Mouse (Mus musculus) heart, adult 18-20 months (tissue): ENCODE measurements at regions not wholly inside any gene's neighbourhood (a gene's known extent, or its start where the extent isn't known, plus 50 kb on each side); places are given as distances from the start of the nearest gene placed in this dataset.

Experiments used
- DNase-seq, 2 experiments: peaks; one replicate each; pipeline ENCODE4 v3.0.0; 2021 to 2022; ENCODE audit warnings: mixed read lengths in 1 of 2

DNA sequence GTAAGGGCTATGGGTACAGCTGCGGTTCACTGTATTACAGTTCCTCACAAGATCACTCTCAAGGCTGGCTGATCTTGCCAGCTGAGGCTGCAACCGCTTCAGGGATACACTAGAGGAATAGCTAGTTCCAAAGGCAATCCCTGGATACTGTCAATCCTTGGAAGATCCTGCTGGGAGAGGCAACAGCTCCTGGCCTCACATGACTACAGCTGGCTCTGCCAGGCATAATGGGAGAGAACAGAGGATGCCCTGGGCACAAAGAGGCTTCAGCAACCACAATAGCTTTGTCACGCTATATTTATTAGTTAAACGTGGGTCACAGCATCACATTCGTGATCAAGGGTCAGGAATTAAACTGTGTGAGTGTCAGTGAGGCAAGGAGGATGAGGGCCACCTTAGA is 94.3 kb upstream of the Supt20 start:
- no peak for DNase-seq

DNA sequence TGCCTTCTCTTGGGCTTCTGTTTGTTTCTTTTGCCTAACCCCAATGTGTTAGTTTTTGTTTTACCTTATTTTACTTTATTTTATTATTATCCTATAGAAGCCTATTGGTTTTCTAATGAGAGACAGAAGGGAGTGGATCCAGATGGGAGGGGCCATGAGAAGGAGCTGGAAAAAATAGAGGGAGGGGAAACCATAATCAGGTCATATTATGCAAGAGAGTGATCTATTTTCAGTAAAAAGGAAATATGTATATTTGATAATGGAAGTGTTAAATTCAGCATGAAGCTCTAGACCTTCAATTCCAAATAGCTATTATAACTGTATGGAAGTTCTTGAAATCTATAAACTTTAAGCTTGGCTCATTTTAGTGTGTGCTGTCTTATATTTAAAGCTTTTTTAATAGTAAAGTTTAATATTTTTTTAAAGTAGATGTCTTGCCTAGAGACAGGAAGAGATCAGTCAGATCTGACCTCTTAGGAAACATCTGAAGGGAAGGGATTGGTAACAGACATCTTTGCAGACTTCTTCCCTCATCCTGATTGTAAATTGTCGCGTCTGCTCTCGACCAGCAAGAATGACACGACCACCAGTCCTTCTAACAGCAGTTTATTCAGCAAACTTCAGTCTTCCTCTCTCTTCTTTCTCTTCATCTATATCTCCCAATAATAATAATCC is 87.8 kb upstream of the Supt20 start:
- no peak for DNase-seq

- no peak for DNase-seq
Measured at GRCm38 (mm10) chr3:54611431-54611990, 81.1 kb upstream of the Supt20 start.

DNA sequence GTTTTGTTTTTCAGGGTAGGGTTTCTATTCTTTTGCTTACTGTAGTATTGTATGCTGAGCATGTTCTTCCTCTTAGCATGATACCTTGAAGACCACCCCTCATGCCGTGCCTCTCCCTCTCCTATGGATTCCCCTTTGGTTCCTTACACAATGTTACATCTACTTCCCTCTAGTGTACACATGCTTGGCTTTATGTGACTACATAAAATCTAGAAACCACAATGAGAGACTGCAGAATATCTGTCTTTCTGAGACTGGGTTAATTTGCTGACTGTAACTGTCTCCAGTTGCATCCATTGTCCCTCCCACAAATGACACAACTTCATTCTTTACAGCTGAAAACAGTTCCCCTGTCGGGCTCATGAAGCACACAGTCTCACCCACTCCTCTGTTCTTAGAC is 78.8 kb upstream of the Supt20 start:
- no peak for DNase-seq

DNA sequence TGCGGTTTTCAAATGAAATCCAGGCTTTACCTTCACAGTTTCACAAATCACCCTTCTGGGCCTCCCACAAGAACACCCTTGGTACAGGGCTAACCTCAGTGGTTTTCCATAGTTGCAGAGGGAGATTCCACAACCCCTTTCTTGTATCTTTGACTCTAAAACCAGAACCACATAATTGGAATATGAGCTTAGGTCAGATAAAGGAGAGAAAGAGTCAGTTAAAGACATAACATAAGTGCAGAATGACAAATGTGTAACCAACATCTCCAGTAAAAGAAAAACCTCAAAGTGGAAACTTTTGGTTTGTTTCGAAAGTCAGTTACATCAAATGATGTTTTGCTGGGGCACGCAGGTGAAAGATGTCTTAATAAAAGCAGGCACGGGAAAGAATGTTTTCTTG is 75.3 kb upstream of the Supt20 start:
- DNase-seq: no peak

GRCm38 (mm10) chr3:54618286-54618685 is 74.3 kb upstream of the Supt20 start:
- no peak for DNase-seq

- DNase-seq: no peak
Measured at GRCm38 (mm10) chr3:54630254-54630653, 62.4 kb upstream of the Supt20 start.

DNA sequence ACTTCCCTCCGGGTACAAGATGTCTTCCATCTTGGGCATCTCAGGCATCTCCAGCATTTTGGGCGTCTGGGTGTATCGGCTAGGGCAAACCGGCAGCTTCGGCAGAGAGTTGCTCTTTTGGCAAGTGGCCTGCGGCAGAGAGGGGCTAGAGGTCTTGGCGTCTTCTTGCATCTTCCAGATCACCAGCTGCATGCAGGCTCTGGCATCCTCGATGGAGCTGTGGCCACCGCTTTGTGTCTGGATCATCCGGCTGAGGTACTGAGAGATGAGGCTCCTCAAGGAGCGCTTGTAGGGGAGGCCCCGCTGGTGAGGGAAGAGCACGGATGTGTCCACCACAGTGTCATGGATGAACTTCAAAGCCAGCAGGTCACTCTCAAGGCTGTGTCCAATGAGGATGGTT is 59.9 kb upstream of the Supt20 start:
- no peak for DNase-seq

- DNase-seq: no peak
Measured at GRCm38 (mm10) chr3:54633446-54633845, 59.2 kb upstream of the Supt20 start.

- DNase-seq: no peak
Measured at GRCm38 (mm10) chr3:54634456-54634855, 58.2 kb upstream of the Supt20 start.
